Mouse (Mus musculus): ENCODE results near the gene Il11.

- TF ChIP-seq POLR2A (IDR thresholded peaks at IDR 0.05; ENCODE audit: insufficient read length, low read depth) = no peak
- TF ChIP-seq REST (IDR thresholded peaks at IDR 0.05; ENCODE audit: insufficient read depth, insufficient read length) = no peak
- TF ChIP-seq MAX (IDR thresholded peaks at IDR 0.05; ENCODE audit: low read depth) = no peak
- TF ChIP-seq USF1 (IDR thresholded peaks at IDR 0.05; ENCODE audit: low read depth) = no peak
- TF ChIP-seq TCF12 (IDR thresholded peaks at IDR 0.05; ENCODE audit: insufficient read depth, poor library complexity, severe bottlenecking) = no peak
- no peak for TF ChIP-seq MYOG (IDR thresholded peaks at IDR 0.05; ENCODE audit: control insufficient read depth in 1 of 3, insufficient read depth in 1 of 3, insufficient read length in 2 of 3, low read depth in 2 of 3)
- no peak for TF ChIP-seq TCF3 (IDR thresholded peaks at IDR 0.05; ENCODE audit: insufficient read length, low read depth)
- TF ChIP-seq POLR2AphosphoS2 (IDR thresholded peaks at IDR 0.05; ENCODE audit: insufficient read length, low read depth) = no peak
- no peak for TF ChIP-seq E2F4 (IDR thresholded peaks at IDR 0.05; ENCODE audit: insufficient read depth)
Observed at GRCm38 (mm10) chr7:4825365-4825764, 42.7 kb upstream of the Il11 start.

Measured in myocyte (in vitro differentiated cells).